Mouse (Mus musculus) MEL (cell line): Measurements from ENCODE around the gene Gm17657. TPM values are rescaled to one million over a fixed set of nuclear protein-coding genes. Genes with fewer than 3 reads are reported as not detected.
A peak's percentile ranks its signal among the peaks of the same experiment; 100 is the strongest.

Experiments
- DNase-seq: peaks from one replicate; pipeline ENCODE4 v3.0.0; 2011; ENCODE audit warnings: low read depth, low spot score
- H3K27ac ChIP-seq: 2 replicates; pipeline ENCODE4 v1.5.1; 2012; ENCODE audit warnings: low read depth, mild to moderate bottlenecking, control low read depth, low read length, moderate library complexity; ENCODE audit not compliant: control insufficient read depth
- H3K27me3 ChIP-seq, 2 experiments: fragments of 150-350 bp in 1 of 2; sonication (generic) in 1 of 2; 2 replicates each; pipeline ENCODE4 v1.6.1; 2012; ENCODE audit warnings: low read length in 2 of 2, mild to moderate bottlenecking in 2 of 2, improper control_type of control experiment in 1 of 2, moderate library complexity in 1 of 2; ENCODE audit not compliant: insufficient read depth in 2 of 2, control insufficient read depth in 1 of 2
- H3K36me3 ChIP-seq, 2 experiments: 2 replicates each; pipeline ENCODE4 v1.6.1; 2012 to 2014; ENCODE audit warnings: low read length in 2 of 2, improper control_type of control experiment in 1 of 2, inconsistent platforms in 1 of 2, mild to moderate bottlenecking in 1 of 2; ENCODE audit not compliant: insufficient read depth in 2 of 2, control insufficient read depth in 1 of 2
- H3K4me1 ChIP-seq, 2 experiments: fragments of 150-350 bp in 1 of 2; sonication (generic) in 1 of 2; 2 replicates each; pipeline ENCODE4 v1.6.1; 2012; ENCODE audit warnings: low read length in 2 of 2, improper control_type of control experiment in 1 of 2, mild to moderate bottlenecking in 1 of 2; ENCODE audit not compliant: insufficient read depth in 2 of 2, control insufficient read depth in 1 of 2
- H3K4me3 ChIP-seq, 2 experiments: fragments of 150-350 bp in 1 of 2; sonication (generic) in 1 of 2; 2 replicates each; pipeline ENCODE4 v1.5.1; 2012; ENCODE audit warnings: low read depth in 2 of 2, low read length in 2 of 2, mild to moderate bottlenecking in 2 of 2, moderate library complexity in 2 of 2, control low read depth in 1 of 2, improper control_type of control experiment in 1 of 2; ENCODE audit not compliant: control insufficient read depth in 1 of 2, insufficient read depth in 1 of 2
- H3K79me2 ChIP-seq: 2 replicates; pipeline ENCODE4 v1.6.1; 2012; ENCODE audit warnings: mild to moderate bottlenecking, low read length, moderate library complexity; ENCODE audit not compliant: control insufficient read depth, poor library complexity, insufficient read depth
- H3K9ac ChIP-seq: 2 replicates; pipeline ENCODE4 v1.6.1; 2012; ENCODE audit warnings: low read depth, mild to moderate bottlenecking, control low read depth, low read length, moderate library complexity; ENCODE audit not compliant: control insufficient read depth, poor library complexity, severe bottlenecking
- H3K9me3 ChIP-seq: fragments of 150-350 bp; sonication (generic); replicated peaks from 2 replicates; pipeline ENCODE4 v1.6.1; 2012; ENCODE audit warnings: mild to moderate bottlenecking, low read length, improper control_type of control experiment, moderate library complexity; ENCODE audit not compliant: insufficient read depth
- CTCF ChIP-seq, 3 experiments: IDR thresholded peaks in 2 of 3; conservative IDR thresholded peaks in 1 of 3; 2 replicates each; pipeline ENCODE4 v1.5.1; 2011 to 2012; ENCODE audit warnings: low read length in 3 of 3, low read depth in 2 of 3, mild to moderate bottlenecking in 2 of 3, improper control_type of control experiment in 1 of 3, inconsistent platforms in 1 of 3, mixed read lengths in 1 of 3, moderate library complexity in 1 of 3; ENCODE audit not compliant: control insufficient read depth in 1 of 3, insufficient read depth in 1 of 3, poor library complexity in 1 of 3, severe bottlenecking in 1 of 3
- ELF1 ChIP-seq: IDR thresholded peaks from 2 replicates; pipeline ENCODE4 v1.6.1; 2014; ENCODE audit warnings: low read depth, mild to moderate bottlenecking, inconsistent platforms, low read length, improper control_type of control experiment, moderate library complexity
- ETS1 ChIP-seq: IDR thresholded peaks from 2 replicates; pipeline ENCODE4 v1.6.1; 2012; ENCODE audit warnings: low read depth, mild to moderate bottlenecking, inconsistent platforms, low read length, improper control_type of control experiment, moderate library complexity
- GATA1 ChIP-seq: IDR thresholded peaks from 2 replicates; pipeline ENCODE4 v1.6.1; 2011; ENCODE audit warnings: low read depth, low read length, improper control_type of control experiment
- KAT2A ChIP-seq: conservative IDR thresholded peaks from 2 replicates; pipeline ENCODE4 v1.6.1; 2012; ENCODE audit warnings: low read depth, low read length, improper control_type of control experiment, inconsistent platforms
- MAFK ChIP-seq: IDR thresholded peaks from 2 replicates; pipeline ENCODE4 v1.6.1; 2011; ENCODE audit warnings: low read depth, mild to moderate bottlenecking, low read length, improper control_type of control experiment, borderline replicate concordance
- MAZ ChIP-seq: IDR thresholded peaks from 2 replicates; pipeline ENCODE4 v1.6.1; 2012; ENCODE audit warnings: low read depth, mild to moderate bottlenecking, inconsistent platforms, low read length, improper control_type of control experiment
- MXI1 ChIP-seq: IDR thresholded peaks from 2 replicates; pipeline ENCODE4 v1.6.1; 2011; ENCODE audit warnings: mild to moderate bottlenecking, low read depth, low read length, improper control_type of control experiment
- MYC ChIP-seq: IDR thresholded peaks from 2 replicates; pipeline ENCODE4 v1.6.1; 2011; ENCODE audit warnings: low read depth, mild to moderate bottlenecking, low read length, improper control_type of control experiment, moderate library complexity
- RAD21 ChIP-seq: IDR thresholded peaks from 2 replicates; pipeline ENCODE4 v1.6.1; 2011; ENCODE audit warnings: mild to moderate bottlenecking, low read depth, low read length, improper control_type of control experiment
- SIN3A ChIP-seq: IDR thresholded peaks from 2 replicates; pipeline ENCODE4 v1.6.1; 2012; ENCODE audit warnings: low read length, improper control_type of control experiment, inconsistent platforms
- SMC3 ChIP-seq: IDR thresholded peaks from 2 replicates; pipeline ENCODE4 v1.6.1; 2011; ENCODE audit warnings: low read depth, low read length, improper control_type of control experiment
- TBP ChIP-seq: IDR thresholded peaks from 2 replicates; pipeline ENCODE4 v1.8.0; 2011; ENCODE audit warnings: low read depth, low read length, improper control_type of control experiment
- TCF12 ChIP-seq: IDR thresholded peaks from 2 replicates; pipeline ENCODE4 v1.6.1; 2014; ENCODE audit warnings: low read depth, mild to moderate bottlenecking, inconsistent platforms, low read length, improper control_type of control experiment, moderate library complexity
- UBTF ChIP-seq: IDR thresholded peaks from 2 replicates; pipeline ENCODE4 v1.6.1; 2012; ENCODE audit warnings: low read depth, mild to moderate bottlenecking, inconsistent platforms, low read length, improper control_type of control experiment, moderate library complexity, borderline replicate concordance; ENCODE audit not compliant: insufficient read depth
- USF2 ChIP-seq, 2 experiments: IDR thresholded peaks; 2 replicates each; pipeline ENCODE4 v1.6.1; 2011 to 2012; ENCODE audit warnings: improper control_type of control experiment in 2 of 2, low read length in 2 of 2, borderline replicate concordance in 1 of 2, inconsistent platforms in 1 of 2, low read depth in 1 of 2, mild to moderate bottlenecking in 1 of 2; ENCODE audit not compliant: insufficient read depth in 1 of 2
- ZC3H11A ChIP-seq: IDR thresholded peaks from 2 replicates; pipeline ENCODE4 v1.6.1; 2012; ENCODE audit warnings: low read depth, mild to moderate bottlenecking, inconsistent platforms, low read length, improper control_type of control experiment
- ZKSCAN1 ChIP-seq: IDR thresholded peaks from 2 replicates; pipeline ENCODE4 v1.6.1; 2012; ENCODE audit warnings: low read depth, mild to moderate bottlenecking, inconsistent platforms, low read length, improper control_type of control experiment, moderate library complexity
- ZNF384 ChIP-seq: IDR thresholded peaks from 2 replicates; pipeline ENCODE4 v1.6.1; 2012; ENCODE audit warnings: low read depth, mild to moderate bottlenecking, inconsistent platforms, low read length, improper control_type of control experiment
- polyA plus RNA-seq, 2 experiments: library from polyadenylated mRNA; stranded (reverse) in 1 of 2; unstranded in 1 of 2; fragments of >175 nt in 1 of 2; fragments of >200 nt in 1 of 2; gene quantifications; 2 replicates each; pipeline versions ENCODE4 v1.2.1 to v1.2.4; 2012; ENCODE audit warnings: low replicate concordance in 2 of 2, low read depth in 1 of 2; ENCODE audit not compliant: insufficient read length in 2 of 2, insufficient read depth in 1 of 2, missing spikeins in 1 of 2
- total RNA-seq: library from RNA; depleted of rRNA; stranded (reverse); fragments of 300-350 nt; gene quantifications from 2 replicates; pipeline ENCODE4 v1.2.3, GENCODE M21; 2012

Gene Gm17657
- total and polyA plus RNA-seq, 3 experiments: 0.31 to 2.7 TPM; not detected in 1

GRCm38 (mm10) chr17:29531278-29531677 is 18.2 kb downstream of the Gm17657 start:
- Histone ChIP-seq H3K4me3 (peak overlapping the region in 1 of 2 experiments; percentile 42; a peak in 2 of 4 replicates), H3K9ac (peak overlapping the region; percentile 59; the same call in 1 of the 2 replicates)

DNA sequence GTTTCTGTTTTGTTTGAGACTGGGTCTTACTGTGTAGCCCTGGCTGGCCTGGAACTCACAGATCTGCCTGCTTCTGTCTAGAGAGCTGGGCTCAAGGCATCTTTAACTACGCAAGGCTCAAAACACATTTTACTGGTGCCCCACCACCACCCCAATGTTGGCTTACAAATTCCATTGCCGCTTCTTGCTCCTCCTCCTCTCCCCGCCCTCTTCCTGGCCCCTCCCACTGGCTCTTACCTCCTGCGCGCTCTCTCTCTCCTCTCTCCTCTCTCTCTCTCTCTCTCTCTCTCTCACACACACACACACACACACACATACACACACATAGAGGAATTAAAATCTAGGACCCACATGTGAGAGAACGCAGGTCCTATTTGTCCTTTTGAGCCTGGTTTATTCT is 18.9 kb downstream of the Gm17657 start:
- H3K9ac ChIP-seq: no peak overlapping the region
- DNase-seq: peak; percentile 41
- H3K27ac ChIP-seq: no peak overlapping the region

More at GRCm38 (mm10) chr17:29531278-29531677, 18.2 kb downstream of the Gm17657 start:
- Histone ChIP-seq H3K27ac (peak overlapping the region; percentile 82), H3K9me3 (no peaks in the 10 kb centered on the region), H3K27me3 (no peaks in the 10 kb centered on the region), H3K36me3 (peaks cover 0 to 13% of the 10 kb centered on the region in 2 experiments; a peak in 2 of 4 replicates), H3K4me1 (peaks cover 3 to 23% of the 10 kb centered on the region in 2 experiments; a peak in 3 of 4 replicates), H3K79me2 (no peaks in the 10 kb centered on the region)
- peak; percentile 57 for DNase-seq
- TF ChIP-seq MAFK (no peak), SMC3 (peak; percentile 24; the same call in 1 of the 2 replicates), CTCF (IDR thresholded peaks at IDR 0.05 in 2 of 3, conservative IDR thresholded peaks at IDR 0.05 in 1 of 3; ENCODE audit: control insufficient read depth in 1 of 3, insufficient read depth in 1 of 3, low read depth in 2 of 3, low read length in 3 of 3, poor library complexity in 1 of 3, severe bottlenecking in 1 of 3) (peak; percentile 47 to 67 (median 58))

DNA sequence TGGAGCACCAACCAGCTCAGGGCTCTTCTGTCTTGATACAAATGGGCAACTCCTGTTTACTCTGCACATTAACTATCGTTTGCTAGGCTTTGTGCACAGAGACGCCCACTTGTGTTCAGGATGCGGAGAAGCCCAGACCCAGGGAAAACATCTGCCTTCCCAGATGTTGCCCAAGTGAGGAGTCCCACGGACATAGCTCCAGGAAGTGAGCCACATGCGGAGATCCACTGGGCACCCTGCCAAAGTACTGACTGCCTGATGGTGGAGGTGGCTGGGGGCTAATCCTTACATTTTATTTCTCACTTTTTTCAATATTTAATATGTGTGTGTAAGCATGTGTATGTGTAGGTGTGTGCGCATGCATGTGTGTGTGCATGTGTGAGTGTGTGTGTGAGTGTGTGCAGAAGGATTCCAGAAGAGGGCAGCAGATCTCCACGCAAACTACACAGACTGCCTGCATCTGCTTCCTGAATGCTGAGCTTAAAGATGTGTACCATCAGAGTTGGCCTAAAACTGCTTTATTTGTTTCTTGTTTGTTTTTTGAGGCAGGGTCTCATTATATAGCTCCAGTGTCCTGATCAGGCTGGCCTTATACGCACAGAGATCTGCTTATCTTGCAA is 20.8 kb downstream of the Gm17657 start:
- no peak overlapping the region for H3K27ac ChIP-seq
- 0 out of 2 replicates have a peak, but pooled peaks have one; percentile 21 for TF ChIP-seq SIN3A
- TF ChIP-seq RAD21: peak; percentile 77
- 0 out of 2 replicates have a peak, but pooled peaks have one; percentile 26 for TF ChIP-seq ELF1
- no peak for TF ChIP-seq ZNF384
- TF ChIP-seq SMC3: peak; percentile 50
- no peak for TF ChIP-seq TBP
- TF ChIP-seq CTCF (IDR thresholded peaks at IDR 0.05 in 2 of 3, conservative IDR thresholded peaks at IDR 0.05 in 1 of 3; ENCODE audit: control insufficient read depth in 1 of 3, insufficient read depth in 1 of 3, low read depth in 2 of 3, low read length in 3 of 3, poor library complexity in 1 of 3, severe bottlenecking in 1 of 3): peak; percentile 65 to 72 (median 69)
- TF ChIP-seq ZC3H11A: peak; percentile 42; the same call in 1 of the 2 replicates
- peak; percentile 68 for DNase-seq

More for the DNA sequence above, 18.9 kb downstream of the Gm17657 start:
- Histone ChIP-seq H3K4me3 (peak overlapping the region in 1 of 2 experiments; percentile 9; a peak in 1 of 4 replicates), H3K36me3 (peaks cover 0 to 13% of the 10 kb centered on the region in 2 experiments; a peak in 2 of 4 replicates), H3K79me2 (no peaks in the 10 kb centered on the region), H3K27me3 (no peaks in the 10 kb centered on the region), H3K4me1 (peaks cover 3 to 23% of the 10 kb centered on the region in 2 experiments; a peak in 3 of 4 replicates), H3K9me3 (no peaks in the 10 kb centered on the region)
- TF ChIP-seq USF2 (IDR thresholded peaks at IDR 0.05; ENCODE audit: borderline replicate concordance in 1 of 2, insufficient read depth in 1 of 2, low read depth in 1 of 2, low read length in 2 of 2) (no peak), KAT2A (no peak), CTCF (IDR thresholded peaks at IDR 0.05 in 2 of 3, conservative IDR thresholded peaks at IDR 0.05 in 1 of 3; ENCODE audit: control insufficient read depth in 1 of 3, insufficient read depth in 1 of 3, low read depth in 2 of 3, low read length in 3 of 3, poor library complexity in 1 of 3, severe bottlenecking in 1 of 3) (no peak), ETS1 (no peak), ZKSCAN1 (no peak), TCF12 (no peak), MAZ (no peak), GATA1 (no peak), MYC (no peak), UBTF (no peak), MXI1 (no peak)
- TF ChIP-seq, all 39 proteins: peak for 0

More for the DNA sequence above, 20.8 kb downstream of the Gm17657 start:
- H3K9me3 ChIP-seq: no peaks in the 10 kb centered on the region
- H3K9ac ChIP-seq: no peak overlapping the region
- H3K27me3 ChIP-seq: no peaks in the 10 kb centered on the region
- H3K4me3 ChIP-seq: no peak overlapping the region
- no peaks in the 10 kb centered on the region for H3K79me2 ChIP-seq
- peaks cover 0 to 13% of the 10 kb centered on the region in 2 experiments; a peak in 2 of 4 replicates for H3K36me3 ChIP-seq
- peaks cover 3 to 23% of the 10 kb centered on the region in 2 experiments; a peak in 3 of 4 replicates for H3K4me1 ChIP-seq
